In genomic region chr14:122382281-122382680, GRCm38 (mm10) we compare ENCODE assay signal across 22 mouse cellular contexts.
A peak's percentile ranks its signal among the peaks of the same experiment; 100 is the strongest.
DNase-seq lines count a peak whose midpoint lies in the region; ATAC-seq and TF ChIP-seq lines count a peak whose summit lies in the region.
"Had no signal": no experiment of that assay in that cellular context is flagged by ENCODE, and none has a peak within 500 bp of the region (broad histone marks: within the 10 kb centered on the region; RNA-seq: fewer than 3 reads in every experiment).

No protein-coding gene starts in this region.

- H3K36me3 ChIP-seq in hindbrain, embryonic 10.5 days = no peaks in the 10 kb centered on the region
- H3K36me3 ChIP-seq in hindbrain, embryonic 11.5 days (ENCODE audit: control insufficient read depth, insufficient read depth, low read length) = no peaks in the 10 kb centered on the region
- H3K36me3 ChIP-seq in midbrain, embryonic 11.5 days (ENCODE audit: control insufficient read depth, insufficient read depth, low read length) = no peaks in the 10 kb centered on the region
- H3K36me3 ChIP-seq in midbrain, postnatal 0 days (ENCODE audit: insufficient read depth, low read length) = no peaks in the 10 kb centered on the region
- H3K36me3 ChIP-seq: embryonic facial prominence, embryonic 10.5 days; heart, embryonic 15.5 days; hindbrain, embryonic 15.5 days; intestine, embryonic 15.5 days had no signal

- intact Hi-C loops in heart, postnatal 36 days (cut with DNase I) = no loop called here

- H3K9me3 ChIP-seq in hindbrain, embryonic 10.5 days = no peaks in the 10 kb centered on the region
- no peaks in the 10 kb centered on the region for H3K9me3 ChIP-seq in hindbrain, embryonic 11.5 days (ENCODE audit: control insufficient read depth, low read length)
- no peaks in the 10 kb centered on the region for H3K9me3 ChIP-seq in midbrain, embryonic 11.5 days (ENCODE audit: control insufficient read depth, low read length)
- no peaks in the 10 kb centered on the region for H3K9me3 ChIP-seq in midbrain, postnatal 0 days (ENCODE audit: low read length)
- H3K9me3 ChIP-seq: embryonic facial prominence, embryonic 10.5 days; G1E; heart, embryonic 15.5 days; hindbrain, embryonic 15.5 days; intestine, embryonic 15.5 days had no signal

- H3K9ac ChIP-seq in hindbrain, embryonic 11.5 days (ENCODE audit: low read depth, low read length) = no peak overlapping the region
- no peak overlapping the region for H3K9ac ChIP-seq in midbrain, embryonic 11.5 days (ENCODE audit: low read length)
- H3K9ac ChIP-seq in midbrain, postnatal 0 days (replicated peaks; ENCODE audit: low read length, poor library complexity, severe bottlenecking) = no peak overlapping the region
- H3K9ac ChIP-seq: forebrain, postnatal 0 days; heart, embryonic 15.5 days; hindbrain, embryonic 15.5 days; intestine, embryonic 15.5 days had no signal

- H3K27me3 ChIP-seq in cerebellum, adult 2 months (ENCODE audit: control insufficient read depth, insufficient read depth, low read length) = no peaks in the 10 kb centered on the region
- peaks cover 47% of the 10 kb centered on the region for H3K27me3 ChIP-seq in hindbrain, embryonic 10.5 days (ENCODE audit: insufficient read depth, poor library complexity, severe bottlenecking)
- no peaks in the 10 kb centered on the region for H3K27me3 ChIP-seq in hindbrain, embryonic 11.5 days (ENCODE audit: control insufficient read depth, insufficient read depth, low read length)
- H3K27me3 ChIP-seq in midbrain, embryonic 11.5 days (ENCODE audit: control insufficient read depth, insufficient read depth, low read length) = peaks cover 39% of the 10 kb centered on the region
- H3K27me3 ChIP-seq in midbrain, postnatal 0 days (ENCODE audit: insufficient read depth, low read length) = peaks cover 65% of the 10 kb centered on the region
- H3K27me3 ChIP-seq: heart, embryonic 15.5 days; intestine, embryonic 15.5 days had no signal

- peak in 1 of 2 experiments; percentile 49 for DNase-seq in cerebellum, adult 2 months
- DNase-seq in cerebellum, adult 8-10 months = no peak
- no peak for DNase-seq in hindbrain, embryonic 10.5 days (ENCODE audit: low spot score)
- DNase-seq in hindbrain, embryonic 11.5 days (ENCODE audit: low spot score) = no peak
- DNase-seq in midbrain, embryonic 11.5 days (ENCODE audit: low spot score, missing footprints) = no peak
- DNase-seq in midbrain, postnatal 0 days (ENCODE audit: low spot score) = no peak
- DNase-seq in heart, postnatal 36 days = no peak
- DNase-seq: adrenal gland, adult 8-10 months; adrenal gland, postnatal 36 days; B cell, adult 2 months; forebrain, postnatal 0 days; gastrocnemius, postnatal 14 days; heart, adult 2 months; heart, postnatal 14 days; kidney, adult 2 months had no signal

- peaks cover 20% of the 10 kb centered on the region; the same call in 1 of the 2 replicates for H3K4me1 ChIP-seq in cerebellum, adult 2 months (ENCODE audit: control insufficient read depth, insufficient read depth, low read length)
- H3K4me1 ChIP-seq in hindbrain, embryonic 10.5 days (replicated peaks) = peaks cover 41% of the 10 kb centered on the region
- no peaks in the 10 kb centered on the region for H3K4me1 ChIP-seq in hindbrain, embryonic 11.5 days (replicated peaks; ENCODE audit: control insufficient read depth, insufficient read depth, low read length)
- peaks cover 14% of the 10 kb centered on the region for H3K4me1 ChIP-seq in midbrain, embryonic 11.5 days (ENCODE audit: control insufficient read depth, insufficient read depth, low read length)
- H3K4me1 ChIP-seq in midbrain, postnatal 0 days (ENCODE audit: insufficient read depth, low read length) = no peaks in the 10 kb centered on the region
- H3K4me1 ChIP-seq: embryonic facial prominence, embryonic 10.5 days; heart, embryonic 15.5 days; hindbrain, embryonic 15.5 days; intestine, embryonic 15.5 days had no signal

- no peak for ATAC-seq in hindbrain, embryonic 11.5 days (ENCODE audit: low FRiP score)
- 0 out of 2 replicates have a peak, but pooled peaks have one; percentile 13 for ATAC-seq in midbrain, embryonic 11.5 days (ENCODE audit: low FRiP score)
- no peak for ATAC-seq in midbrain, postnatal 0 days (ENCODE audit: low FRiP score)
- ATAC-seq: CD4-positive, CD25-positive, alpha-beta regulatory T cell, adult 4 months; forebrain, postnatal 0 days; intestine, embryonic 15.5 days had no signal

- no peak for TF ChIP-seq CTCF in cerebellum, adult 2 months (IDR thresholded peaks at IDR 0.05; ENCODE audit: borderline replicate concordance, insufficient read depth, low read depth, low read length)
- TF ChIP-seq CTCF in midbrain, postnatal 0 days (IDR thresholded peaks at IDR 0.05) = no peak

- H3K4me2 ChIP-seq in hindbrain, embryonic 11.5 days (replicated peaks; ENCODE audit: low read depth, low read length) = no peak overlapping the region
- no peak overlapping the region for H3K4me2 ChIP-seq in midbrain, embryonic 11.5 days
- H3K4me2 ChIP-seq in midbrain, postnatal 0 days (ENCODE audit: low read depth, low read length, poor library complexity, severe bottlenecking) = no peak overlapping the region
- H3K4me2 ChIP-seq: heart, embryonic 11.5 days; heart, embryonic 15.5 days; hindbrain, embryonic 15.5 days; intestine, embryonic 15.5 days had no signal

- peak overlapping the region; percentile 82; the same call in 1 of the 2 replicates for H3K27ac ChIP-seq in cerebellum, adult 2 months (ENCODE audit: insufficient read depth, low read length)
- 0 out of 2 replicates have a peak overlapping the region, but pooled peaks have one; percentile 8 for H3K27ac ChIP-seq in hindbrain, embryonic 10.5 days
- no peak overlapping the region for H3K27ac ChIP-seq in hindbrain, embryonic 11.5 days (ENCODE audit: low read depth, low read length)
- no peak overlapping the region for H3K27ac ChIP-seq in midbrain, embryonic 11.5 days (ENCODE audit: low read depth, low read length)
- H3K27ac ChIP-seq in midbrain, postnatal 0 days (ENCODE audit: low read depth, low read length) = no peak overlapping the region
- H3K27ac ChIP-seq: embryonic facial prominence, embryonic 10.5 days; heart, adult 2 months; heart, embryonic 15.5 days; intestine, embryonic 15.5 days had no signal

- H3K4me3 ChIP-seq in cerebellum, adult 2 months (replicated peaks; ENCODE audit: insufficient read depth, low read depth, low read length) = peak overlapping the region; percentile 25
- H3K4me3 ChIP-seq in hindbrain, embryonic 10.5 days = no peak overlapping the region
- H3K4me3 ChIP-seq in hindbrain, embryonic 11.5 days (ENCODE audit: low read depth, low read length) = no peak overlapping the region
- H3K4me3 ChIP-seq in midbrain, embryonic 11.5 days (ENCODE audit: low read depth, low read length) = no peak overlapping the region
- no peak overlapping the region for H3K4me3 ChIP-seq in midbrain, postnatal 0 days (ENCODE audit: low read depth, low read length)
- H3K4me3 ChIP-seq: embryonic facial prominence, embryonic 10.5 days; heart, adult 2 months; heart, embryonic 15.5 days; hindbrain, embryonic 15.5 days; intestine, embryonic 15.5 days had no signal

- WGBS in cerebellum, adult 2 months = 12% methylated on average over 5 of the region's 5 CpGs
- WGBS in hindbrain, embryonic 10.5 days = 53% methylated on average over 5 of the region's 5 CpGs
- WGBS in hindbrain, embryonic 11.5 days = 48% methylated on average over 5 of the region's 5 CpGs
- 40% methylated on average over 5 of the region's 5 CpGs for WGBS in midbrain, embryonic 11.5 days
- WGBS in midbrain, postnatal 0 days = 46% methylated on average over 5 of the region's 5 CpGs

- TF ChIP-seq POLR2A in cerebellum, adult 2 months (IDR thresholded peaks at IDR 0.05; ENCODE audit: borderline replicate concordance, insufficient read depth, low read length) = no peak

Comparison
In these comparisons a context has a peak if more than half of its experiments do, and no peak if none do; other contexts are left out.
1. H3K27ac ChIP-seq: peak in cerebellum, adult 2 months (single experiment) and hindbrain, embryonic 10.5 days (single experiment); none in hindbrain, embryonic 11.5 days (single experiment), midbrain, embryonic 11.5 days (single experiment) and midbrain, postnatal 0 days (single experiment).